Mouse (Mus musculus) spleen, adult 2 months (tissue): ENCODE measurements around the gene Ppp1r3d. TPM values are rescaled to one million over a fixed set of nuclear protein-coding genes. Genes with fewer than 3 reads are reported as not detected.
A peak's percentile ranks its signal among the peaks of the same experiment; 100 is the strongest.

Source experiments
- DNase-seq, 2 experiments: peaks; one replicate each; pipeline versions ENCODE4 v3.0.0 to v3.0.0-alpha.2; 2012 to 2021; ENCODE audit warnings: low spot score in 2 of 2, low read depth in 1 of 2
- H3K27ac ChIP-seq: fragments of 200-500 bp; 2 replicates; pipeline ENCODE4 v1.5.1; 2012; ENCODE audit warnings: low read length, inconsistent platforms; ENCODE audit not compliant: insufficient read depth
- H3K27me3 ChIP-seq: fragments of 200-500 bp; 2 replicates; pipeline ENCODE4 v1.6.1; 2012; ENCODE audit warnings: mild to moderate bottlenecking, moderate library complexity, low read length, inconsistent platforms; ENCODE audit not compliant: control insufficient read depth, insufficient read depth
- H3K36me3 ChIP-seq: fragments of 200-500 bp; 2 replicates; pipeline ENCODE4 v1.6.1; 2012; ENCODE audit warnings: mild to moderate bottlenecking, low read length, inconsistent platforms; ENCODE audit not compliant: control insufficient read depth, insufficient read depth
- H3K4me1 ChIP-seq: fragments of 200-500 bp; 2 replicates; pipeline ENCODE4 v1.6.1; 2011; ENCODE audit warnings: inconsistent platforms; ENCODE audit not compliant: control insufficient read depth, insufficient read depth, insufficient read length
- H3K4me3 ChIP-seq: fragments of 200-500 bp; 2 replicates; pipeline ENCODE4 v1.5.1; 2011; ENCODE audit warnings: mild to moderate bottlenecking, inconsistent platforms; ENCODE audit not compliant: insufficient read depth, insufficient read length; ENCODE audit errors: extremely low read depth
- CTCF ChIP-seq: fragments of 200-500 bp; IDR thresholded peaks from 2 replicates; pipeline ENCODE4 v1.5.1; 2011; ENCODE audit warnings: mild to moderate bottlenecking, inconsistent platforms; ENCODE audit not compliant: insufficient read depth, insufficient read length, insufficient replicate concordance; ENCODE audit errors: extremely low read depth
- POLR2A ChIP-seq: fragments of 200-500 bp; IDR thresholded peaks from 2 replicates; pipeline ENCODE4 v1.6.1; 2011; ENCODE audit warnings: low read depth, low read length, inconsistent platforms
- WGBS: fragments of 180-500 bp; shearing (Covaris S2); methylation state at CpG from one replicate; pipeline ENCODE4 v1.1.7; 2018; 5-methylcytosine and 5-hydroxymethylcytosine counted together
- polyA plus RNA-seq: library from polyadenylated mRNA; depleted of rRNA; stranded (reverse); fragments of >200 nt; gene quantifications from 2 replicates; pipeline ENCODE4 v1.2.3, GENCODE M21; 2012; rRNA removed

The Ppp1r3d gene
- polyA plus RNA-seq, 1 experiment: 1.7 TPM

- H3K4me3 ChIP-seq: no peak within 1 kb of the TSS
- no peaks in the 10 kb centered on the region for H3K4me1 ChIP-seq
- 89% methylated on average over 52 of the region's 52 CpGs for WGBS
- no peaks in the 10 kb centered on the region for H3K27me3 ChIP-seq
- no peaks in the 10 kb centered on the region for H3K36me3 ChIP-seq
- no peak within 1 kb of the TSS for H3K27ac ChIP-seq
- no peak for DNase-seq
- TF ChIP-seq CTCF (peak; percentile 16; the same call in 1 of the 2 replicates), POLR2A (no peak)
Observed at GRCm38 (mm10) chr2:178407053-178407815, 7.0 kb downstream of the Ppp1r3d start, which contains the start of gene Sycp2. Gene Sycp2, minus strand, starts transcription at chr2:178407685.

Other genes with a start within 250 kb of the Ppp1r3d start
- gene Sycp2, start 6.8 kb downstream of the Ppp1r3d start, polyA plus RNA-seq: not detected in 2 replicates
- gene Fam217b, start 52 bp upstream of the Ppp1r3d start, polyA plus RNA-seq: 0.57 and 0.80 TPM in 2 replicates
- gene Cdh26, start 16.1 kb upstream of the Ppp1r3d start, polyA plus RNA-seq: not detected in 2 replicates